Mouse (Mus musculus): ENCODE results near the gene Scpep1.

GRCm38 (mm10) chr11:88950640-88951250, 4.5 kb downstream of the Scpep1 start:
- TF ChIP-seq CTCF (IDR thresholded peaks at IDR 0.05; ENCODE audit: control insufficient read depth, insufficient read depth, insufficient replicate concordance, low read depth, low read length) (no peak), POLR2A (IDR thresholded peaks at IDR 0.05; ENCODE audit: control insufficient read depth, low read depth, low read length) (no peak)

Measured in testis, adult 2 months (tissue).